Mouse (Mus musculus): ENCODE results near the gene Cntn6. TPM values are rescaled to one million over a fixed set of nuclear protein-coding genes. Genes with fewer than 3 reads are reported as not detected.

Cntn6 gene
- polyA plus RNA-seq, 1 experiment from 2014 or later: 13.2 TPM

- H3K36me3 ChIP-seq (replicated peaks; ENCODE audit: control insufficient read depth, insufficient read depth): no peaks in the 10 kb centered on the region
- no peak overlapping the region for H3K9ac ChIP-seq
- H3K27me3 ChIP-seq (ENCODE audit: control insufficient read depth, insufficient read depth, low read length): no peaks in the 10 kb centered on the region
- no peak overlapping the region for H3K4me2 ChIP-seq (replicated peaks)
- ATAC-seq (ENCODE audit: low FRiP score): no peak
- DNase-seq (ENCODE audit: low spot score): no peak
- no peak overlapping the region for H3K4me3 ChIP-seq (replicated peaks; ENCODE audit: low read length)
- 50% methylated on average over 1 of the region's 1 CpGs for WGBS
- H3K9me3 ChIP-seq (ENCODE audit: control insufficient read depth, low read length): no peaks in the 10 kb centered on the region
- H3K27ac ChIP-seq: no peak overlapping the region
- no peaks in the 10 kb centered on the region for H3K4me1 ChIP-seq (replicated peaks; ENCODE audit: control insufficient read depth, insufficient read depth, low read length)
Measured at GRCm38 (mm10) chr6:104879711-104880110, 387.1 kb downstream of the Cntn6 start.

- Histone ChIP-seq H3K4me3 (replicated peaks; ENCODE audit: low read length) (no peak overlapping the region), H3K36me3 (replicated peaks; ENCODE audit: control insufficient read depth, insufficient read depth) (no peaks in the 10 kb centered on the region), H3K4me1 (replicated peaks; ENCODE audit: control insufficient read depth, insufficient read depth, low read length) (no peaks in the 10 kb centered on the region), H3K4me2 (replicated peaks) (no peak overlapping the region), H3K9me3 (ENCODE audit: control insufficient read depth, low read length) (no peaks in the 10 kb centered on the region), H3K27me3 (ENCODE audit: control insufficient read depth, insufficient read depth, low read length) (no peaks in the 10 kb centered on the region), H3K27ac (no peak overlapping the region), H3K9ac (no peak overlapping the region)
- WGBS: 34% methylated on average over 2 of the region's 2 CpGs
- DNase-seq (ENCODE audit: low spot score): no peak
- ATAC-seq (ENCODE audit: low FRiP score): no peak
Measured at GRCm38 (mm10) chr6:104884021-104884420, 391.4 kb downstream of the Cntn6 start.

GRCm38 (mm10) chr6:104885829-104886228 lies 393.2 kb downstream of the Cntn6 start:
- Histone ChIP-seq H3K27ac (no peak overlapping the region), H3K27me3 (ENCODE audit: control insufficient read depth, insufficient read depth, low read length) (no peaks in the 10 kb centered on the region), H3K4me1 (replicated peaks; ENCODE audit: control insufficient read depth, insufficient read depth, low read length) (no peaks in the 10 kb centered on the region), H3K9me3 (ENCODE audit: control insufficient read depth, low read length) (no peaks in the 10 kb centered on the region), H3K4me2 (replicated peaks) (no peak overlapping the region), H3K9ac (no peak overlapping the region), H3K36me3 (replicated peaks; ENCODE audit: control insufficient read depth, insufficient read depth) (no peaks in the 10 kb centered on the region), H3K4me3 (replicated peaks; ENCODE audit: low read length) (no peak overlapping the region)
- no peak for DNase-seq (ENCODE audit: low spot score)
- no peak for ATAC-seq (ENCODE audit: low FRiP score)

GRCm38 (mm10) chr6:104891071-104891470 lies 398.5 kb downstream of the Cntn6 start:
- ATAC-seq (ENCODE audit: low FRiP score) (no peak), DNase-seq (ENCODE audit: low spot score) (no peak)
- Histone ChIP-seq H3K4me1 (replicated peaks; ENCODE audit: control insufficient read depth, insufficient read depth, low read length) (no peaks in the 10 kb centered on the region), H3K9me3 (ENCODE audit: control insufficient read depth, low read length) (no peaks in the 10 kb centered on the region), H3K4me3 (replicated peaks; ENCODE audit: low read length) (no peak overlapping the region), H3K27me3 (ENCODE audit: control insufficient read depth, insufficient read depth, low read length) (no peaks in the 10 kb centered on the region), H3K27ac (no peak overlapping the region), H3K36me3 (replicated peaks; ENCODE audit: control insufficient read depth, insufficient read depth) (no peaks in the 10 kb centered on the region), H3K9ac (no peak overlapping the region), H3K4me2 (replicated peaks) (no peak overlapping the region)
- 97% methylated on average over 3 of the region's 3 CpGs for WGBS
